Mouse (Mus musculus) embryonic facial prominence, embryonic 12.5 days (tissue): ENCODE measurements at regions not wholly inside any gene's neighbourhood (a gene's known extent, or its start where the extent isn't known, plus 50 kb on each side); places are given as distances from the start of the nearest gene placed in this dataset.

ENCODE experiments used
- ATAC-seq: fragments of 200-750 bp; cut with Nextera tagmentation; 2 replicates; pipeline ENCODE4 v1.8.0; 2017; ENCODE audit not compliant: insufficient number of reproducible peaks, insufficient read depth, low FRiP score, low TSS enrichment
- H3K27ac ChIP-seq: fragments of 300-500 bp; sonication (generic); 2 replicates; pipeline ENCODE4 v1.5.1; 2016; ENCODE audit warnings: mild to moderate bottlenecking
- H3K27me3 ChIP-seq: fragments of 300-500 bp; sonication (generic); 2 replicates; pipeline ENCODE4 v1.6.1; 2016; ENCODE audit warnings: mild to moderate bottlenecking, moderate library complexity
- H3K36me3 ChIP-seq: fragments of 300-500 bp; sonication (generic); 2 replicates; pipeline ENCODE4 v1.6.1; 2016; ENCODE audit warnings: mild to moderate bottlenecking
- H3K4me1 ChIP-seq: fragments of 300-500 bp; sonication (generic); 2 replicates; pipeline ENCODE4 v1.6.1; 2016
- H3K4me2 ChIP-seq: fragments of 300-500 bp; sonication (generic); replicated peaks from 2 replicates; pipeline ENCODE4 v1.6.1; 2016; ENCODE audit warnings: mild to moderate bottlenecking, moderate library complexity
- H3K4me3 ChIP-seq: fragments of 300-500 bp; sonication (generic); 2 replicates; pipeline ENCODE4 v1.5.1; 2016; ENCODE audit warnings: mild to moderate bottlenecking
- H3K9ac ChIP-seq: fragments of 300-500 bp; sonication (generic); 2 replicates; pipeline ENCODE4 v1.6.1; 2016; ENCODE audit warnings: mild to moderate bottlenecking, moderate library complexity
- H3K9me3 ChIP-seq: fragments of 300-500 bp; sonication (generic); 2 replicates; pipeline ENCODE4 v1.6.1; 2016; ENCODE audit warnings: mild to moderate bottlenecking, moderate library complexity
- whole genome bisulfite sequencing: fragments of 180-500 bp; shearing (Covaris S2); methylation state at CpG from one replicate; pipeline ENCODE4 v1.1.7; 2016; 5-methylcytosine and 5-hydroxymethylcytosine counted together

DNA sequence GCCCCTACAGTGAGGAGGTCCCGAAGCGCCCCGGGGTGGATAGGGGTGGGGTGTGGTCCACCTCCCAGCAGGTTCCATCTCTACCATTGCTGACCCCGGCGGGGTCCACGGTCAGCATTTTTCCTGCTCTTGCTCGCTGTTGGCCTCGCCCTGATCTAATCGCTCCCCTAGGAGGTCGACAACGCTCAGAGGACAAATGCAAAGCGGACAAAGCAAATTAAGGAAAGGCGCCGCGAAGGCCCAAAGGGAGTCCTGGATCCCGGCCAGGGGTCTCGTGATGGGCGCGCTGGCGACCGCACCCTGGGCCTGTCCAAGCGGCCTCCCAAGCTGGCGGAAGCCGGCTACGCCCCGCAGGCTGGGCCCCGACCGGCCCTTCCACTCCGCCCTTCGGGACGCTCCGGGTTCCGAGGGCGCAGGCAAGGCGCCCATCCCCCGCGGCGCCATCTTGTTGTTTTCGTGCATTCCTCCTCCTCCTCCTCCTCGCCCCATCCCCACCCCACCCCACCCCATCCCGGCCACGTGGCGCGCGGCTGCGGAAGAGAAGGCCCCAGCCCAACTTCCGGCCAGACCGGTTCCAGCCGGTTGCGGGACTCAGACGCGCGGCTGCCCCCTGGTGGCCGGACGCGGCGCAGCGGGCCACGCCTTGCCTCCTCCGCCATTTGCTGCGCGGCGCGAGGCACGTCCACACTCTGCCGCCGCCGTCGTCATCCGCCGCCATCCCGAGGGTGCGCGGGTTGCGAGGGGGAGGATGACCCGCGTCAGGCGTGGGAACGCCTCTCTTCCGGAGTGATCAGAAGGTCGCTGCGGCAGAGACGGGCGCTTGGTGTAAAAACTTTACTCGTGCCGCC lies 76.5 kb upstream of the Chd2 start:
- Histone ChIP-seq H3K4me2 (peak overlapping the region; percentile 79), H3K4me3 (peak overlapping the region; percentile 63), H3K9ac (peak overlapping the region; percentile 88), H3K36me3 (no peaks in the 10 kb centered on the region), H3K27me3 (no peaks in the 10 kb centered on the region), H3K9me3 (no peaks in the 10 kb centered on the region), H3K27ac (peak overlapping the region; percentile 99), H3K4me1 (peaks cover 30% of the 10 kb centered on the region)
- peak; percentile 95 for ATAC-seq
- WGBS, result 1% methylated on average over 71 of the region's 86 CpGs

DNA sequence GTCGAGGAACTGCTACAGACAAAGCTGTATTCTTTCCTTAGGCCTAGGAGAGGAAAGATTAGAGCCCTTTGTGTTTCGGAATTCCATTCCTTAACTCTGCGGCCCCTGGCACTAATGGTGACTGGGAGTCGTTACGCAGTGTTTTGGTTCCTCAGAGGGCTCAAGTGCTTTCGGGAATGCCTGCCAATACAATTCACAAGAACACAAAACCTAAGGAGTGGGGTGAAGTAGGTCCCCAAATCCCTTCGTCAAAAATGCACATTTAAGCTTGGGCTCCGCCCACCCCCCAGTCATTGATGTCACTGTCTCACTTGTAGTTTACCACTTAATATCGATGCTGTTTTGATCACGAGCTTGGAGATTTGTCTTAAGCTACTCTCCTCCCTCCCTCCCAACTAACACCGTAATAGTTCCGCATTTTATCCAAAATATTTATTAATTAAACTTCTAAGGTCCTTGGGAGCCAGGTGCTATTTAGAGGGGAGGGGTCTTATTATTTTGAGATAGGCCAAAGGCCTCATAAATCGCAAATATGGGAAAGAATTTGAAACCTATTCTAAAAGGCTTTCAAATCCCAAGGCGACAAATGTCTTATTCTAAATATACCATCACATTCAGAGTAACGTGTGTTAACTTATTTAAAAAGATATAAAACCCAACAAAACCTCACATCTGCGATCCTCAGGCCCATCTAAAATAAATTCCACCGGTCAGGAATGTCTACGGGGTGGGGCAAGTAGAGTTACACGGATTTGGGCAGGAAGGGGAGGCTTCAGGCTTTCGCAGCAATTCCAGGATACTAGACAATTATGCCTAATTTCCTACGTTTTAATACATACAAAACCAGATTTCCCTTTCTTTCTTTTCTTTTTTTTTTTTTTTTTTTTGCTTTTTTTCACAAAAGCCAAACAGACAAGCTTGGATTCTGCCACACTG lies 75.6 kb upstream of the Chd2 start:
- Histone ChIP-seq H3K36me3 (no peaks in the 10 kb centered on the region), H3K4me2 (peak overlapping the region; percentile 79), H3K9me3 (no peaks in the 10 kb centered on the region), H3K4me3 (peak overlapping the region; percentile 63), H3K27ac (peak overlapping the region; percentile 99), H3K27me3 (no peaks in the 10 kb centered on the region), H3K9ac (peak overlapping the region; percentile 88), H3K4me1 (peaks cover 33% of the 10 kb centered on the region)
- WGBS, result 3% methylated on average over 21 of the region's 21 CpGs
- no peak for ATAC-seq

DNA sequence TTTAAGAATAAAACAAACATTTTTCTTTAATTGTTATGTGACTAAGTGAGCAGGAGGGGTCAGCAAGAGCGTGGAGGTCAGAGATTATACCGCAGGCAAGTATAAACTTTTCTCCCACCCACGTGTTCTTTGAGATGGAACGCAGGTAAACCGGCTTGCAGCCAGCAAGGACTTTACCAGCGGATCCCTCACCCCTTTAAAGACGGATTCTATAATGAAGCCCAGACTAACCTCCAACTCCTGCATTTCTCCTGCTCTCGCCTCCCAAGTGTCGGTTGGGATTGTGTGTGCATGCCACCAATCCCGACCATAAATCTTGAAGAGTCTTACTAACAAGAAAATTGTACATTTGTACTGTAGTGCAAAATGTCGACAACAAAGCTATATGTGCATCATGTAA lies 74.4 kb upstream of the Chd2 start:
- Histone ChIP-seq H3K27me3 (no peaks in the 10 kb centered on the region), H3K36me3 (no peaks in the 10 kb centered on the region), H3K9me3 (no peaks in the 10 kb centered on the region), H3K4me3 (no peak overlapping the region), H3K27ac (peak overlapping the region; percentile 99), H3K4me1 (peaks cover 35% of the 10 kb centered on the region), H3K9ac (peak overlapping the region; percentile 88; the same call in 1 of the 2 replicates), H3K4me2 (no peak overlapping the region; the same call in 1 of the 2 replicates)
- ATAC-seq, result no peak
- 15% methylated on average over 11 of the region's 11 CpGs for WGBS

DNA sequence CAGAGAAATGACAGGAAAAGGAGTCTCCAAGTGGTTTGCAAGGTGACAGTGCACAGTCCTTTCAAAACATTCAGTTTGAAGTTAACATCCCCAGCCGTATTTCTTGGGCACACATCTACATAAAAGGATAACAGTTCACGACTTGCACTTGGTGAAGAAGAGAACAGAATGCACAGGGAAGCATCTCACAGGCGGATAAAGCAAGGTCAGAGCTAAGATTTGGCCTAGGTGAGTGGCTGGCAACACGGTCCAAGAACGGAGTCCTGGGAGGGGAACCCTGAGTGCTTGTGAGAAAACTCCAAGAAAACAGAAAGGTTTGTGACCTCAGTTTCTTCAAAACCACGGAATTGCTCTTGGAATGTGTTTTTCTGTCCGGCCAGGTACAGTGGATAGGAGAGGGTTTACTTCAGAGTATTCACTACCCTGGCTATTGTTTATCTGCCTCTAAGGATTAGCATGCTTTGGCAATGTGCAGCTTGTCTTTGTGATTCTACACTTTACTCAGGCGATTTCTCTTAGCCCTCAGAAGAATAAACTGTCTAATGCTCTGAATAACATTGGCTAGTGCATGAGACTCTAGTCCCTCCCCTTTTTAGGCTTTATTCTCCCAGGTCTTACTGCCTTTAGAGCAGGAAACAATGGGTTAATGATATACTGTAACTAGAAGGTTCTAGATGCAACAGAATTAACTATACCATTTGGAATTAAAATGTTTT lies 73.4 kb upstream of the Chd2 start:
- no peak overlapping the region for H3K9ac ChIP-seq
- no peak for ATAC-seq
- 0 out of 2 replicates have a peak overlapping the region, but pooled peaks have one; percentile 63 for H3K27ac ChIP-seq
- WGBS, result 63% methylated on average over 8 of the region's 8 CpGs
- no peaks in the 10 kb centered on the region for H3K36me3 ChIP-seq
- peaks cover 35% of the 10 kb centered on the region for H3K4me1 ChIP-seq
- H3K9me3 ChIP-seq, result no peaks in the 10 kb centered on the region
- no peak overlapping the region for H3K4me2 ChIP-seq
- H3K27me3 ChIP-seq, result no peaks in the 10 kb centered on the region
- H3K4me3 ChIP-seq, result no peak overlapping the region

DNA sequence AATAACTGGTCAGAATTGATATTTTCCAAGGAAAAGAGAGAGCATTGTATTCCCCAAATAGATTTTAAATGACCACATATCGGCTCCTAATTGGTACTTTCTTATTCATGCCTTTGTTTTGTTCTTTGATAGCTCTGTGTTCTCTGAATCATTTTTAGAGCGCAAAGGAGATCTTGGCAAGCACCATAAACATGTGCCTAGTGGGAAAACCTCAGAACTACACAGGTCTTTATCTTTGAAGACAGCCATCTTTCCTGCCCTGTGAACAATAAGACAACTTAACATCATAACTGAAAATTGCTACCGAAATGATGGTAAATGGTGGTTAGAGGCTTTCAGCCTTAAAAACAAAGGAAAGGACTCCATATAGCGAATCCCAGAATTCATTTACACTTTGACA lies 72.7 kb upstream of the Chd2 start:
- no peak overlapping the region for H3K9ac ChIP-seq
- H3K27ac ChIP-seq, result no peak overlapping the region
- H3K4me3 ChIP-seq, result no peak overlapping the region
- no peaks in the 10 kb centered on the region for H3K27me3 ChIP-seq
- peaks cover 35% of the 10 kb centered on the region for H3K4me1 ChIP-seq
- no peaks in the 10 kb centered on the region for H3K9me3 ChIP-seq
- no peak overlapping the region for H3K4me2 ChIP-seq
- no peaks in the 10 kb centered on the region for H3K36me3 ChIP-seq
- no peak for ATAC-seq
- WGBS, result 89% methylated on average over 4 of the region's 4 CpGs

DNA sequence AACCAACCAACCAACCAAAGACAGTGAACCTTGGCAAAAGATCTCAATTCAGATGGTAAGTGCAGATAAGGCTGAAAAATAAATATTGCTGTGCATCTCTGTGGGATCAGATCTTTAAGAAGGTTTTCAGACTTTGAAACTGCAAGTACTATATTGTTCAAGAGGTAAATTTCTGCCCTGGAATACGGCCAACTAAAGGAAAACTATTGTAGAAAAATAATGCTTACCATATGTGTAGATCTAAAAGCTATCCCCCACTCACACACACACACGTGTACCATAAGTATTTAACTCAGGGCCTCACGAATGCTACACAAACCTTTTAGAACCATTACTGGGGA lies 71.1 kb upstream of the Chd2 start:
- H3K4me1 ChIP-seq, result peaks cover 35% of the 10 kb centered on the region
- no peak for ATAC-seq
- no peaks in the 10 kb centered on the region for H3K9me3 ChIP-seq
- no peaks in the 10 kb centered on the region for H3K27me3 ChIP-seq
- 22% methylated on average over 3 of the region's 3 CpGs for WGBS
- H3K4me2 ChIP-seq, result peak overlapping the region; percentile 13; the same call in 1 of the 2 replicates
- H3K9ac ChIP-seq, result no peak overlapping the region
- H3K4me3 ChIP-seq, result no peak overlapping the region
- no peaks in the 10 kb centered on the region for H3K36me3 ChIP-seq
- H3K27ac ChIP-seq, result peak overlapping the region; percentile 81

DNA sequence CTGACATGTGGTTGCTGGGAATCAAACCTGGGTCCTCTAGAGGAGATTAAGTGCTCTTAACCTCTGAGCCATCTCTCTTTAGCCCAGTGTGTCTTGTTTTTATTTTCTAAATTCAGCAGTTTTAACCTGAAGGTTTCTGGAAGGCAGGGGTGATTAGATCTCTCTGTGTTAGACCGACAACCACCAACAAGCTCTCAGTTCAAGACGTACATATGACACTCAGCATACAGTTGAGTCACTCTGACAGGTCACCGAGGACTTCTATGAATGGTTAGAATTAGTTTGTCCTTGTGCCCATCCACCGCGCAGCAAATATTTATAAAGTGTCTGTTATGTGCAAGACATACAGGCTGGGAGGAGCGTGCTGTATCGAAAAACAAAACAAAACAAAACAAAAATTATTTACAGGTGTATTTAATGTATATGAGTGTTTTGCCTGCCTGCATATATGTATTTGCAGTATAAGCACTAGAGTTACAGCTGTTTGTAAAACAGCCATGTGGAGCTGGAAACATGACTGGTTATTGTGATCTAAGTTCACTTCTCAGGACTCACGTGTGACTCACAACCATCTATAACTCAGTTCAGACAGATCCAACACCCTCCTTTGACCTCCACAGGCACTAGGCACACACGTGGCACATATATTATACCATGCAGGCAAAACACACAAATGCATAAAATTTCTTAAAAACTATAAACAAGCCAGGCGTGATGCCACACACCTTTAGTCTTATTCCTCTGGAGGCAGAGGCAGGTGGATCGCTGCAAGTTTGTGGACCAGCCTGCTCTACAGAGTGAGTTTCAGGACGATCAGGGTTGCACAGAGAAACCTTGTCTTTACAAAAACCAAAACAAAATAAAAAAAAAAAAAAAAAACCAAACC lies 70.5 kb upstream of the Chd2 start:
- H3K36me3 ChIP-seq, result no peaks in the 10 kb centered on the region
- no peaks in the 10 kb centered on the region for H3K27me3 ChIP-seq
- no peaks in the 10 kb centered on the region for H3K9me3 ChIP-seq
- 74% methylated on average over 12 of the region's 12 CpGs for WGBS
- H3K9ac ChIP-seq, result no peak overlapping the region
- no peak overlapping the region for H3K4me3 ChIP-seq
- H3K27ac ChIP-seq, result peak overlapping the region; percentile 81
- 0 out of 2 replicates have a peak overlapping the region, but pooled peaks have one; percentile 13 for H3K4me2 ChIP-seq
- no peak for ATAC-seq
- peaks cover 34% of the 10 kb centered on the region for H3K4me1 ChIP-seq

DNA sequence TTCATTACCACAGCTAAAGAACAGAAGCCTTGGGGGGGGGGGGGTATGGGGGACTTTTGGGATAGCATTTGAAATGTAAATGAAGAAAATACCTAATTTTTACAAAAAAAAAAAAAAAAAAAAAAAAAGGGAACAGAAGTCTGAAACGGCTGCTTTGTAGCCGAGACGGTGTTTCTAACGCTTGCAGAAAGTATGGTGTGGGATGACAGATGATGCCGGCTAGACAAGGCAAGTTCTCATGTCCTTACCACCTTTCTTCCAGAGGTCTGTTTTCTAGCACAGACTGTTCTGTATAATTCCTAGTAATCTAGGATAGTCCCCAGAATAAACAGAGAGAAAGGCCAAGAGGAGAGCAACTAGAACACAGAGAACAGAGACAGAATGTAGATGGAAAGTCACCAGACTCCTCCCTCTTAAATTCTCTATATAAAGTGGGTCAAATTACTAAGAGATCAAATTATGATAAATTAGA lies 67.2 kb upstream of the Chd2 start:
- no peak overlapping the region for H3K4me2 ChIP-seq
- H3K9ac ChIP-seq, result no peak overlapping the region
- 0 out of 2 replicates have a peak overlapping the region, but pooled peaks have one; percentile 30 for H3K27ac ChIP-seq
- H3K9me3 ChIP-seq, result no peaks in the 10 kb centered on the region
- H3K4me1 ChIP-seq, result peaks cover 12% of the 10 kb centered on the region
- no peaks in the 10 kb centered on the region for H3K36me3 ChIP-seq
- H3K27me3 ChIP-seq, result no peaks in the 10 kb centered on the region
- ATAC-seq, result no peak
- H3K4me3 ChIP-seq, result no peak overlapping the region
- 31% methylated on average over 5 of the region's 5 CpGs for WGBS

DNA sequence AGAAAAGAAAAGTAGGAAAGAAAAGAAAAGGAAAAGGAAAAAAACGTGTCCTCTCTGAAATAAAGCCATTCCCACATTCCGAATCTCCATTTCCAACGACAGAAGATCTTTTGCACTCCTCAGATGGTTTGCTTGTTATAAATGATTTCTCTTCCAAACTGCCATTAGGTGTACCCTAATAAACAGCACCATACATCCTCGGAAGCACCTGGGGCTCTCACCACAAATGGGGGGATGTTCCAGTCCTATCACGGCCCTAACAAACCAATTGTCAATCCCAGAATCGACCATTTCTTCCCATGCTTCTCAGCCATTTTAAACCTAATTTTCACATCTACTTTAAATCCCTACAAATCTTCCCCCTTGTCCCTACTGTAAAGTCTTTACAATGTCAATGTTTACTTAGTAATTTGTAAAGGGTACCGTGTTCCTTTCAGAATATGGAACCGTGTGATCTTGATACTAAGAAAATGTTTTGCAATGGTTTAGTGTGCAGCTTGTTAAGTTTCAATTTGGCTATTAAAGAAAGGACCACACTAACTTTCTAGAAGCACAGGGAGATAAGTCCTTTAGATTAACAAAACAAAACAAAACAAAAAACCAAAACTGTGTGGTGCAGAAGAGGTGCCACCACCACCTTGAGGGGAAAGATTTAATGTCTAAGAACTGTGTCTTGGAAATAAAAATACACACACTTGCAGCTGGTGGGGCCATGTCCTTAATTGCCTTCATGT lies 66.6 kb upstream of the Chd2 start:
- ATAC-seq, result no peak
- H3K27me3 ChIP-seq, result no peaks in the 10 kb centered on the region
- H3K27ac ChIP-seq, result peak overlapping the region; percentile 94
- H3K9ac ChIP-seq, result no peak overlapping the region
- H3K4me2 ChIP-seq, result peak overlapping the region; percentile 50
- peaks cover 9% of the 10 kb centered on the region for H3K4me1 ChIP-seq
- 30% methylated on average over 8 of the region's 8 CpGs for WGBS
- no peaks in the 10 kb centered on the region for H3K36me3 ChIP-seq
- no peak overlapping the region for H3K4me3 ChIP-seq
- no peaks in the 10 kb centered on the region for H3K9me3 ChIP-seq

DNA sequence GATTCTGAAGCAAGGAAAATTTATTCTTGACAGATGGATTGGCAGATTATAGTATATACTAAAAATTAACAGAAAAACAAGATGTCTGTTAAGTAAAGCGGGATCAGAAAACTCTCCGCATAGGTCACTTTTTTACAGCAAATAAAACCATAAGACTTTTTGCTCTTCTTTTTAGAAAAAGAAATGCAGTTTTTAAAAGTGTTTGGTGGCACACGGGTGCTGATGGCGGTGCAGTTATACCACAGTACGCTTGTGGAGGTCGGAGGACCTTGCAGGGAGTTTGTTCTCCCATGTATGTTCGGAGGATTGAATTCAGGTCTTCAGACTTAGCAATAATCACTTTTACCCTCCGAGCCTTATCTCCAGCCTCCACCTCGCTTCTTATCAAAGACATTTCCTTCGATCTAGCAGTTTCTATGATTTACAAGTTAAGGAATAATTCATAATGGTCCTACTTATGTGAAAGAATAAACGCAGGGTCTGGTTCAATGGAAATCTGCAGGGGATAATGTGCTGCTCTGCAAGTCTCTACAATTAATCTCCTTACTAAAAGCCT lies 65.9 kb upstream of the Chd2 start:
- peak overlapping the region; percentile 94 for H3K27ac ChIP-seq
- H3K27me3 ChIP-seq, result no peaks in the 10 kb centered on the region
- no peaks in the 10 kb centered on the region for H3K9me3 ChIP-seq
- 13% methylated on average over 11 of the region's 11 CpGs for WGBS
- H3K4me1 ChIP-seq, result peaks cover 4% of the 10 kb centered on the region
- H3K9ac ChIP-seq, result peak overlapping the region; percentile 40
- peak overlapping the region; percentile 50 for H3K4me2 ChIP-seq
- peak overlapping the region; percentile 24 for H3K4me3 ChIP-seq
- ATAC-seq, result no peak
- H3K36me3 ChIP-seq, result no peaks in the 10 kb centered on the region
